Mouse (Mus musculus) heart, embryonic 16.5 days (tissue): ENCODE results near the gene Glipr2. TPM values are rescaled to one million over a fixed set of nuclear protein-coding genes. Genes with fewer than 3 reads are reported as not detected.

Experiments used
- ATAC-seq: fragments of 200-750 bp; cut with Nextera tagmentation; replicated peaks from 2 replicates; pipeline ENCODE4 v1.8.0; 2017; ENCODE audit warnings: moderate number of reproducible peaks; ENCODE audit not compliant: insufficient read depth, low FRiP score; ENCODE audit errors: extremely low read depth
- H3K27ac ChIP-seq: fragments of 300-500 bp; sonication (generic); 2 replicates; pipeline ENCODE4 v1.5.1; 2014; ENCODE audit warnings: mild to moderate bottlenecking, low read length, control low read depth, moderate library complexity
- H3K27me3 ChIP-seq: fragments of 300-500 bp; sonication (generic); 2 replicates; pipeline ENCODE4 v1.6.1; 2014; ENCODE audit warnings: low read length, mixed read lengths; ENCODE audit not compliant: control insufficient read depth, insufficient read depth
- H3K36me3 ChIP-seq: fragments of 300-500 bp; sonication (generic); 2 replicates; pipeline ENCODE4 v1.6.1; 2014; ENCODE audit not compliant: control insufficient read depth, insufficient read depth
- H3K4me1 ChIP-seq: fragments of 300-500 bp; sonication (generic); 2 replicates; pipeline ENCODE4 v1.6.1; 2014; ENCODE audit warnings: low read length, mixed read lengths; ENCODE audit not compliant: control insufficient read depth, insufficient read depth
- H3K4me2 ChIP-seq: fragments of 300-500 bp; sonication (generic); 2 replicates; pipeline ENCODE4 v1.6.1; 2014; ENCODE audit warnings: low read depth, mild to moderate bottlenecking, control low read depth, low read length
- H3K4me3 ChIP-seq: fragments of 300-500 bp; sonication (generic); 2 replicates; pipeline ENCODE4 v1.5.1; 2014; ENCODE audit warnings: mild to moderate bottlenecking, control low read depth, low read length
- H3K9ac ChIP-seq: fragments of 300-500 bp; sonication (generic); 2 replicates; pipeline ENCODE4 v1.6.1; 2014; ENCODE audit warnings: low read length, control low read depth
- H3K9me3 ChIP-seq: fragments of 300-500 bp; sonication (generic); replicated peaks from 2 replicates; pipeline ENCODE4 v1.6.1; 2016; ENCODE audit warnings: low read length; ENCODE audit not compliant: control insufficient read depth
- WGBS: fragments of 180-500 bp; shearing (Covaris S2); extraction: QIAGEN DNeasy Blood & Tissue Kit; methylation state at CpG from one replicate; pipeline ENCODE4 v1.1.7; 2014; 5-methylcytosine and 5-hydroxymethylcytosine counted together
- polyA plus RNA-seq: library from polyadenylated mRNA; unstranded; fragments of >200 nt; fragmentation: Nextera tagmentation; extraction: Ambion mirVana; gene quantifications from 2 replicates; pipeline ENCODE4 v1.2.1, GENCODE M21; 2015

Glipr2 gene
- polyA plus RNA-seq, 1 experiment from 2014 or later = 53.7 TPM

DNA sequence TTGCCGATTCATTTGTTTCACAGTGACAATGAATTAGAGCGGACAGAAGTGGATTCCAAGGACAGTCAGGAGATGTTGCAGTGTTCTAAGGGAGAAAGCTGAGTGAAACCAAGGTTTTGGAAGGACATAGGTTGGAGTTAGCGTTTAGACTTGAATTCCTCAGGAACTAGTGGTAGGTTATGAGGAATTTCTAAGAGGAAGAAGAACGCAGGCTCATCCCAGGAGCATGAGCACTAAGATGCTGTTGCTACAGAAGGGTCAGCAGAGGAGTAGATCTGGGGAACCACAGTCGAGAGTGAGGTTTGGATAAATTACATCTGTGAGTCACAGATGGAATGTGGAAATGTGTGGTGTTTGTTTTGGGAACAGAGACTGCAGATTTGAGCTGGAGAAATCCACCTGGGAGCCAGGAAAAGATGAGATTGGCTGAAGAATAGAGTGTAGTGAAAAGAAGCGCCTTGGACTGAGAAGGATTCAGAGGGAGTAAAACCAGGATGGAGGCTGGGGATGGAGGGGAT is 19.1 kb downstream of the Glipr2 start:
- Histone ChIP-seq H3K4me3 (no peak overlapping the region), H3K27me3 (no peaks in the 10 kb centered on the region), H3K4me1 (peaks cover 33% of the 10 kb centered on the region), H3K4me2 (no peak overlapping the region), H3K9me3 (no peaks in the 10 kb centered on the region), H3K9ac (no peak overlapping the region), H3K27ac (no peak overlapping the region), H3K36me3 (no peaks in the 10 kb centered on the region)
- ATAC-seq = no peak
- WGBS = 77% methylated on average over 6 of the region's 6 CpGs

GRCm38 (mm10) chr4:43978521-43979443 is 21.6 kb downstream of the Glipr2 start:
- no peaks in the 10 kb centered on the region for H3K36me3 ChIP-seq
- H3K4me2 ChIP-seq = no peak overlapping the region
- 0 out of 2 replicates have a peak overlapping the region, but pooled peaks have one; percentile 8 for H3K9ac ChIP-seq
- H3K9me3 ChIP-seq = no peaks in the 10 kb centered on the region
- 41% methylated on average over 17 of the region's 17 CpGs for whole genome bisulfite sequencing
- H3K4me1 ChIP-seq = peaks cover 19% of the 10 kb centered on the region
- H3K4me3 ChIP-seq = no peak overlapping the region
- peak; percentile 55 for ATAC-seq
- no peaks in the 10 kb centered on the region for H3K27me3 ChIP-seq
- peak overlapping the region; percentile 54 for H3K27ac ChIP-seq

DNA sequence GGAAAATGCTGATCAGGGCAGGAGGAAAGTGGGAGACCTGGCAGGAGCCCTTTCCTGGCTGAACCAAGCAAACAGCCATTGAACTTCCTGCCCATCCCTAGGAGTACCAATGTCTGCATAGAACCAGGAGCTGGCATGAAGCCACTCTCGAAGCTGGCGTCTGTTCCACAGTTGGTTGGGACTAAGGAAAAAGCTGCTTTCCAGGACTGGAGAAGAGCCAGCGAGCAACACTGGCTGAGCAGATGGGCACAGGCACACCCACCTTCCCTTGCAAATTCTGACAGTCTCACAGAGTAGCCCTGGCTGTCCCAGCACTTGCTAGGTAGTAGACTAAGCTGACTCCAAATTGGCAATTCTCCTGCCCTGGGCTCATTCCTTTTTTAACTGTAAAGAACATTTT is 22.5 kb downstream of the Glipr2 start:
- Histone ChIP-seq H3K9ac (no peak overlapping the region), H3K36me3 (no peaks in the 10 kb centered on the region), H3K4me3 (no peak overlapping the region), H3K4me2 (no peak overlapping the region), H3K27me3 (no peaks in the 10 kb centered on the region), H3K27ac (no peak overlapping the region), H3K9me3 (no peaks in the 10 kb centered on the region), H3K4me1 (peaks cover 18% of the 10 kb centered on the region)
- 63% methylated on average over 3 of the region's 3 CpGs for WGBS
- ATAC-seq = no peak

GRCm38 (mm10) chr4:43980236-43980635 is 23.0 kb downstream of the Glipr2 start:
- Histone ChIP-seq H3K27ac (no peak overlapping the region), H3K9me3 (no peaks in the 10 kb centered on the region), H3K4me2 (no peak overlapping the region), H3K27me3 (no peaks in the 10 kb centered on the region), H3K4me3 (no peak overlapping the region), H3K4me1 (peaks cover 18% of the 10 kb centered on the region), H3K9ac (no peak overlapping the region), H3K36me3 (no peaks in the 10 kb centered on the region)
- ATAC-seq = no peak
- WGBS = 80% methylated on average over 4 of the region's 4 CpGs

GRCm38 (mm10) chr4:43980846-43981245 is 23.6 kb downstream of the Glipr2 start:
- no peaks in the 10 kb centered on the region for H3K27me3 ChIP-seq
- no peak overlapping the region for H3K4me2 ChIP-seq
- H3K4me1 ChIP-seq = peaks cover 18% of the 10 kb centered on the region
- WGBS = 93% methylated on average over 6 of the region's 6 CpGs
- H3K27ac ChIP-seq = no peak overlapping the region
- H3K4me3 ChIP-seq = no peak overlapping the region
- H3K9ac ChIP-seq = no peak overlapping the region
- H3K36me3 ChIP-seq = no peaks in the 10 kb centered on the region
- H3K9me3 ChIP-seq = no peaks in the 10 kb centered on the region
- ATAC-seq = no peak

DNA sequence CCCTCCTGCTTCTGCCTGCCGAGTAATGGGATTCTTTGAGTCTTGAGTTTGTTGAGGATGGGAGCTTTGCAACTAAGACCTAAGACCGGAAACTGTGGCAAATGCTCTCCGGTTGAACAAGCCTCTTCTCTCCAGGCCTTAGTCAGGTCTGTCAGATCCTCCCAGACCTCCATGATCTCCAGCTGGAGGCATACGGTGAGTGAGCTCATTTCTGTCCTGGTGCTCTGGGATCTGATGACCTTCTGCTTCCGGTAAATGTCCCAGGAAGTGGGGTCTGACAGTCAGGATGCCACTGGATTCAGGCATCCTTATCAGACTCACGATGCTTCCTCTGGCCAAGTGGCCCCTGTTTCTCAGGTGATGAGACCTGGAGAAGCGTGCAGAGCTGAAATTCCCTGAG is 24.1 kb downstream of the Glipr2 start:
- H3K9ac ChIP-seq = no peak overlapping the region
- H3K27me3 ChIP-seq = no peaks in the 10 kb centered on the region
- ATAC-seq = no peak
- 67% methylated on average over 7 of the region's 7 CpGs for WGBS
- no peaks in the 10 kb centered on the region for H3K36me3 ChIP-seq
- peaks cover 18% of the 10 kb centered on the region for H3K4me1 ChIP-seq
- H3K27ac ChIP-seq = no peak overlapping the region
- H3K9me3 ChIP-seq = no peaks in the 10 kb centered on the region
- H3K4me2 ChIP-seq = no peak overlapping the region
- H3K4me3 ChIP-seq = no peak overlapping the region

- Histone ChIP-seq H3K9me3 (no peaks in the 10 kb centered on the region), H3K27ac (no peak overlapping the region), H3K27me3 (no peaks in the 10 kb centered on the region), H3K4me2 (peak overlapping the region; percentile 61), H3K4me1 (peaks cover 18% of the 10 kb centered on the region), H3K4me3 (peak overlapping the region; percentile 35), H3K9ac (peak overlapping the region; percentile 60), H3K36me3 (no peaks in the 10 kb centered on the region)
- WGBS = 1% methylated on average over 24 of the region's 24 CpGs
- ATAC-seq = peak; percentile 90
Observed at GRCm38 (mm10) chr4:43982053-43982732, 25.0 kb downstream of the Glipr2 start.

- Histone ChIP-seq H3K36me3 (no peaks in the 10 kb centered on the region), H3K9ac (peak within 1 kb of the TSS; percentile 60), H3K4me2 (peak within 1 kb of the TSS; percentile 61), H3K4me3 (peak within 1 kb of the TSS; percentile 35), H3K9me3 (no peaks in the 10 kb centered on the region), H3K27me3 (no peaks in the 10 kb centered on the region), H3K27ac (no peak within 1 kb of the TSS), H3K4me1 (peaks cover 14% of the 10 kb centered on the region)
- ATAC-seq = no peak
- 62% methylated on average over 11 of the region's 11 CpGs for WGBS
Observed at GRCm38 (mm10) chr4:43983181-43983580, 26.0 kb downstream of the Glipr2 start, which contains the start of gene Ccin. TSS of gene Ccin (plus strand) at chr4:43983483.

GRCm38 (mm10) chr4:43983756-43984155 is 26.6 kb downstream of the Glipr2 start:
- H3K9me3 ChIP-seq = no peaks in the 10 kb centered on the region
- H3K27me3 ChIP-seq = no peaks in the 10 kb centered on the region
- peaks cover 9% of the 10 kb centered on the region for H3K4me1 ChIP-seq
- no peak overlapping the region for H3K27ac ChIP-seq
- no peak for ATAC-seq
- H3K4me2 ChIP-seq = no peak overlapping the region
- H3K4me3 ChIP-seq = no peak overlapping the region
- H3K9ac ChIP-seq = no peak overlapping the region
- WGBS = 86% methylated on average over 22 of the region's 22 CpGs
- H3K36me3 ChIP-seq = no peaks in the 10 kb centered on the region
